Mouse (Mus musculus): ENCODE data around the gene Med9.

Gene Med9

DNA sequence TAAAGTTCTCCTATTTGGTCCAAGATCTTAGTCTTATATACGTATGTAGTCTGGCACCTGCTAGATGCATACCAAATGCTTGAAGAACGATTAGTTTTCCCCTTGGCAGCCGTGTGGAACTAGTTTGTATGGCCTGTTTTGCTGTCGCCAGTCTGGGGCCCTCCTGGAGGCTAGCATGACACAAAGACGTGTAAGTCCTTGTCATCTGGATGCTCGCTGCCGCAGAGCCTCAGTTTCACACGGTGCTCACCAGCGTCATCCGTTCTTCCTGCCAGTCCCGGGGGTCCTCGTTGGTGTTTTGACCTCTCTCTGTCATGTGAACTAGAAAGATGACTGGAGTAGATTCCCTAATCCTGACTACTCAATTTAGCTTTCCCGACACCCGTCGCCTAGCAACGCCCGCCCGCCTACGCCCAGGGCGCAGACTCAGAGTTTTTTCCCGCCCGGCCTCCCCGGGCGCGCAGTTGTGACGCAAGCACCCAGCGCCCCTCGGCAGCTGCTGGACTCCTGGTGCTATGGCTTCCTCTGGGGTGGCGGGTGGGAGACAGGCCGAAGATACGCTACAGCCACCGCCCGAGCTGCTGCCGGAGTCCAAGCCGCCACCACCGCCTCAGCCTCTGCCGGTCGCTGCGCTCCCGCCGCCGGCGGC is at the start of gene Med9:
Gene Med9, plus strand, starts transcription at position 455 of the 649 bp plus-strand sequence.
- CTCF ChIA-PET, result no interaction called here

DNA sequence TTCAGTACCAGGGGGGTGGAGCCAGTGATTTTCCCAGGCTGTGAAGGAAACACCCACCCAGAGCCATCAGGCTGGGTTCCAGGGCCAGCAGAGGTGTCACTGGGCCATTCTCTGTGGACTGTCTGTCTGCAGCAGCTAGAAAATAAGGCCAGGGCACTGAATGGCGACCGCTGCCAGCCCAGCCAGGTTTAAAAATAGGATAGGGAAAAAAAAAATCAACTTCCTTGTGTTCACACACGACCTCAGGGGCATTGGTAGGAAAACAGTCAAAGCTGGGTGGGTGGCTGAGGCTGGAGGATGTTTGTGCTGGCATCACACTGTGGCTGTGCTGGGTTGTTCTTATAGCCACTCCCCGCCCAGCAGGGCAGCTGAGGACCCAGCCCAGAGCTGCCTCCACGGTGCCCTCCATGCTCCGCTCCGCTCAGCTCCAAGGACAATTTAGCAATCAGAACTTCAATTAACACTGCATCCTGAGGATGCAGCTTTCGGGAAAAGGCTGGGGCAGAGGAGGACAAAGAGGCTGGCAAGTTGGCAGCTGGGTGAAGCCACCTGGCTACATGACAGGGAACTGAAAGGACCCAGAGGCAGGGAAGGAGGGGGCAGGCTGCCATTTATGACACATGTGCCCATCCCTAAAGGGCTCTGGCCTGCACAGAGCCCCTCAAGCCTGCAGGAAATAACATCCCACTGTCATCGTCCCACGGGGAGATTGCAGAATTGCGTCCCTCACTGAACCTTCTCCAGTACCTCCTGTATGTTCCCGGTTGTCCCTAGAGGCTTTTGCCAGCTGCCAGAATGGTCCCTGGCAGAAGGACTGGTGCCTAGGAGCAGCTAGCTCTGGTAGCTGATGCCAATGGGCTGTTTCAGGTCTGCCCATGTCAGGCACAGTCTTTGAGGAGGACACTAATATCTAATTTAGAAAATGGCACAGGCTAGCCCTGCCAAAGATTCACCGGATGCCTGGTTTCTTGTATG is 48.0 kb upstream of the Med9 start:
- CTCF ChIA-PET, result no interaction called here

DNA sequence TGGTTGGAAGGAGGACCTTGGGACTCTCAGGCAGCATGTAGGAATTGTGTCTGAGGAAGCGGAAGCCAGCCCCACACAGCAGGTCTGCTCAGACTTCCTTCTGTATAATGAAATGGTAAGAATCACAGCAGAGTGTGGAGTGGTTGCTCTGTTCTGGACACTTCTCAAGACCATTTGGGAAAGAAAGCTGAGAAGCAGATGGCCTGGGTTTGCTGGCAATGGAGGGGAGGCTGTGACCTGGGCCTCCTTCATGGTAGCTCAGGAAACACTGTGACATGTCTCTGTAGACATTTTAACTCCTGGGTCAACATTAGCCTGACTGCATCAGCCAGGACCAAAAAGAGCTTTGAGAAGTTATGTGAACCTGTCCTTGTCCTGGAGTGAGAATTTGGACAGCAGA is 47.0 kb upstream of the Med9 start:
- CTCF ChIA-PET, result interaction anchor here (0.7 kb wide), 1 partner anchor 564 kb away, joined by 4 read pairs; no protein-coding TSS in a partner anchor

DNA sequence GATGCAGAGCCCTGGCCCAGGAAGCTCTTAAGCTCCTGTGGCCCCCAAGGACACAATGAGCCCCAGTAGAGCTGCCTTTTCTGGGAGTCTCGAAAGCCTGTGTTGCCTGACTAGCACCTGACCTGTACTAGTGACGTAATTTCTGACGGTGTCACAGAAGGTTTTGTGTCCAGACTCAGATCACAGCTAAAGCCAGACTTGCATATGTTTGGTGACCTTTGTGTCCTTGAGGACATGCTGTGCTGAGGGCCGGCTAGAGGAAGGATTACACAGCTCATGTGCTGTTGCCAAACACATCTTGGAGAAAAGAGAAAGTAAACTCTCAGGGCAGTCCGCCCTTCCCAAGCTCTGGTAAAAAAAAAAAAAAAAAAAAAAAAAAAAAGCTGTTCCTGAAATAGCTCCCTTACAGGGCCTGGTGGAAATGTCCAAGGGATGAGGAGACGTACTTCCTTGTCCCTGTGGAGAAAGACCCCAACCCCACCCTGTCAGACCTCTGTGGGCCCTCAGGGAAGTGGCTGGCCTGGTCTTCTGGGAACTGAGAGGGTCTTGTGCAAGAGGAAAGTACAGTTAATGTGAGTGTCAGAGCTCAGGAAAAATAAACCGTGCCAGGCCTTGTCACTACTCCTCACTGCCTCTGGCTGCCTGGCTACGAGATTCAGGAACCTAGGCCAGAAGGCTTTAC is 45.8 kb upstream of the Med9 start:
- CTCF ChIA-PET, result interaction anchor here (0.6 kb wide), 1 partner anchor 23 kb away, joined by 3 read pairs; no protein-coding TSS in a partner anchor

DNA sequence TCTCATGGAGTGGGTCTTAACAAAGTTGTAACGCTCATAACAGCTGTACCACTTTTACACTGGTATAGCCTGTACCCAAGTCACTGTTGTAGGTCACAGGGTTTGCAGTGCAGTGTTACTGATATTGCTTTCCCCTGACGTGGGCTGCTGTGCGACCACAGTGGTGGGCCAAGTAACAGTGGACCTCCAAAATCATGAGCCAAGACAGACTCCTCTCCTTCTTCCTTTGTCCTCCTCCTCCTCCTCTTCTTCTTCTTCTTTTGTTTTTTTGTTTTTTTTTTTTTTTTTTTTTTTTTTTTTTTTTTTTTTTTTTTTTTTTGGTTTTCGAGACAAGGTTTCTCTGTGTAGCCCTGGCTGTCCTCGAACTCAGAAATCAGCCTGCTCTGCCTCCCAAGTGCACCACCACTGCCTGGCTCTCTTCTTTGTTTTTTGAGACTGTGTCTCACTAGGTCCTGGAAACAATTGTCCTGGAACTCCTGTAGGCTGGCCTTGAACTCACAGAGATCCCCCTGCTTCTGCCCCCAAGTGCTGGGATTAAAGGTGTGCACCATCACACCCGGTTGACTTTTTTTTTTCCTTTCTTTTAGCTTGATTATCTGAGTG is 41.4 kb upstream of the Med9 start:
- CTCF ChIA-PET, result no interaction called here

DNA sequence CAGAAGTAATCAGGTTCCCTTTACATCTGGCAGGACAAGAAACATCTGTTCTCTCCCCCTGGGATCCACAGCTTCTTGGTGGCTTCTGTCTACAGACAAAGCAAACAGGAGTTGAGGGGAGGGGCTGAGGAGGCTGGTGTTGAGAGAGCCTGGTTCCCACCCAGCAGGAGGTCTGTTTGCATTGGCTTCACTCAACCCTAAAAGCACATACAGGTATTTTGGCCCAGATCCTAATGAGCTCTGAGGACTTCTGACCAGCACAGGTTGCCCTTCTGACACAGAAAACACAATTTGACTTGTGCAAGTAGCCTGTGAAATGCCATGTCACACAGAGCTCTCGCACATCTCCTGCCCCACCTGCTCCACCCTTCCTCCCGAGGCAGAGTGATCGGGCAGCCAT is 39.6 kb upstream of the Med9 start:
- CTCF ChIA-PET, result no interaction called here

DNA sequence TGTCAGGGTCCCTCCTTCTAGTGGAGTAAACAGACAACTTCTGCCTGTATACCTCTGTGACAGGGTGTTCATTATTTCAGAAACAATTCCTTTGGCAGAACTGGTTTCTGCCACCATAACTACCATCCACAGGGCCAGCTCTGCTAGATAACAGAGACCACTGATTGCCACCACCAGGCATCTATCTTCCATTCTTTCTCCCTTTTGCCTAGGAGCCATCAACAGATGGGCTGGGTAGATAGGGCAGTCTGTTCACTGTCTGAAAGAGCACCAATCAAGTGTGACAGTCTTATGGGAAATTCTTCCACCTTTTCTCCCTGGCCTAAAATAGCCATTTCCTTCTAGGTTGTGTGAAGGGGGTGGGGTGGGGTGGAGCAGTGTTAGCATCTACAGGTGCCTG is 37.4 kb upstream of the Med9 start:
- CTCF ChIA-PET, result no interaction called here

DNA sequence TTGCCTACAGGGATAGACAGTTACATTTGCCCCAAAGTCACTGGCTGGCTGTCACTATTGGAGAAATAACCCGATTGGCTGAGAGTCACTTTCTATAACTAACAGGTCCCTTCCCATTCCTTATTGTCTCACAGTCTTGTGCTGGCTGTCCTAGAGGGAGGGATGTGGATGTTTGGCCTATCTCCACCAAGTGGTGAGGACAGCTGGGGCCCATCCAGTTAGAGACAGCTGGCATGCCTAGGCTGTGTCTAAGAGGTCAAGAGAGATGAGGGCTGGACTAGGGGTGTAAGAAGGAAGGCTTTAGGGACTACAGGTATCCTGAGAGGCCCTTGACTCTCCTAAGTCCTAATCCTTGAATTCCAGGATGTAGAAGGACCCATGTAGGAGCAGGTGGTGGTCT is 36.5 kb upstream of the Med9 start:
- CTCF ChIA-PET, result no interaction called here

DNA sequence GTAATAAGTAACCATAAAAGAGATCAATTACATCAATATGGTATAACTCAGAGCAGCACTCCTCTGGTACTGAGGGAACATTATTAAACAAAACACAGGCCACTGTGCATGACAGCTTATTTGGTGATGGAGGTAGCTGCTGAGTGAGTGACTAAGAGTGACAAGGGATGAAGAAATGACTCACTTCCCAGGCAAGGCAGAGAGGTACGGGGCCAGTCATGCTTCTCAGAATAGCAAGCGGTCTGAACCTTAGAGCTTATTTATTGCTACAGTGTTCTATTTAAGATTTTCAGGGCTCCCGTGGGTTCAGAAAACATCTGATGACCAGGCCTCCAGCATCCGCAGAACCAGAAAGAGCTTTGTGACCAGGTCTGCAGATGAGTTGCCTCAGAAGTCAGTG is 34.3 kb upstream of the Med9 start:
- CTCF ChIA-PET, result interaction anchor here (0.7 kb wide), 1 partner anchor 1983 kb away, joined by 5 read pairs; no protein-coding TSS in a partner anchor

DNA sequence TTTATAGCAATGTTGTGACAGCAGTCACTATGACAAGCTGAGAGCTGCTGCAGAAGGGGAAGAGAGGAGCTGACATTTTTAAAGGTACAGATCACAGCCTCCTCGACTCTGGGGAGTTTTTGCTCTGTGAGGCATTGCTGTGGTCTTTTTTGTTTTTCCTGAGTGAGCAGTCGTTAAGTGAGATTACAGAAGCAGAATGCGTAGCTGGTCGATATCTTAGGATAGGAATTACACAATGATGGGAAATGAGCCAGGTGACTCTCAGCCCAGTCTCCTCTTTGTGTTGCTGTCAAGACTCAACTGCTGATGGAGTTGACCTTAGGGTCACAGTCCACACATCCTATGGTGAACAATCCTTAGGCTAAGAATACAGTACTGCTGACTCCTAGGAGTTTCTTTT is 30.0 kb upstream of the Med9 start:
- CTCF ChIA-PET, result interaction anchor here (0.5 kb wide), 1 partner anchor 1427 kb away, joined by 3 read pairs; no protein-coding TSS in a partner anchor

DNA sequence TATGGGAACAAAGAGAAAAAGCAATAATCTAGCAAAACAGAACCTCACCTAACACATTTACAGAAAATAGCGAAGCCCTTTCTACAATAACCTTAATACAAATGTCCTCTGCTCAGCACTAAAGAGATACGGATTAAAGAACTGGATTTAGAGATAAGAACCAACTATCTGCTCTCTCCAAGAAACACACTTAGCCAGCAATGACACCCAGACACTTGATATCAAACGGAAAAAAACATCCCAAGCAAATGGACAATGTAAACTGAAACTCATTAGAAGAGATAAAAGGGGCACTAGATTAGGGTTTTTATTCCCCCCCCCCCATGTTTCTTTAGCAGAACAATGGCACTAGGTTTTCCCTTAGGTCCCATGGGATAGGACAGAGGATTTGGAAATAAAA is 28.6 kb upstream of the Med9 start:
- CTCF ChIA-PET, result no interaction called here

DNA sequence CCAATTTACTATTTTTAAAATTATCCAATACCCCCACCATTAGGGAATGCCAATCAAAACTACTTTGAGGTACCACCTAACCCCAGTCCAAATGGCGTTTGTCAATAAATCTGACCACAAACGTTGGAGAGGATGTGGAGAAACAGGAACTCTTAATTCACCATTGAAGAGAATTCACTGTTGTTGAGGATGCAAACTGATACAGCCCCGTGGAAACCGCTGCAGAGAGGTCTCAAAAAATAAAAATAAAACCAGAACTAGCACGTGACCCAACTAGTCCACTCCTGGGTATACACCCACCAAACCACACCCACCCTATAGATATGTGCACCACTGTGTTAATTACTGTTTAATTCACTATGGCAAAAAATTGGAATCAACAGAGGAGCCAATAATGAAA is 27.7 kb upstream of the Med9 start:
- CTCF ChIA-PET, result no interaction called here

DNA sequence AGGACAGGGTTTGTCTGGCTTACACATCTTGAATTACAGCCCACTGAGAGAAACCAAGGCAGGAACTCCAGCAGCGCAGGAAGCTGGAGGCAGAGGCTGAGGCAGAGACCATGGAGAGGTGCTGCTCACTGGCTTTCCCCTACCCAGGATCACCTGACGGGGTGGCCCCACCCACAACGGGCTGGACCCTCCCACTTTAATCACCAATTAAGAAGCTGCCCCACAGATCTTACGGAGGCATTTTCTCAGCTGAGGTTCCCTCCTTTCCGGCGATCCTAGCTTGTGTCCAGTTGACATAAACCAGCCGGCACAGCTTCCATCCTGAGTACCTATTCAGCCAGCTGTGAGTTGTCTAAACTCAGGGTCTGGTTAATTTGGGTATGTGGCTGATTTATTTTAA is 26.7 kb upstream of the Med9 start:
- CTCF ChIA-PET, result no interaction called here

DNA sequence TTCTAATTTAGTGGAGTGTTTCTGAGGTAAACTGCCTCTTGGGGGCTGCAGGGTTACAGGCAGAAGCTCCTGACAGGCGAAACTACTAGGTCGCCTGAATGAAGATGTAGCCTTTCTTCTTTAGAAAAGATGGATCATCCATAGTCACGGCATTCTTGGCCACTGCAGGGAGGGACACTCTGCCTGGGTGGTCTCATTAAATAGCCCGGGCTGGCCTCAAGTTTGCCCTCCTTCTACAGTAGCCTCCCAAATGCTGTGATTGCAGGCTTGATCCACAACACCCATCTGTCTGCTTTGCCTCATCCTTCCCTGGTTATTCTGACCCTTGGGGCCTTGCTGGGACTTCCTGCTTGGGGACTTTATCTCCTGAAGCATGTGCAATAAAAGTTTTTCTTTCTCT is 18.0 kb upstream of the Med9 start:
- CTCF ChIA-PET, result no interaction called here

DNA sequence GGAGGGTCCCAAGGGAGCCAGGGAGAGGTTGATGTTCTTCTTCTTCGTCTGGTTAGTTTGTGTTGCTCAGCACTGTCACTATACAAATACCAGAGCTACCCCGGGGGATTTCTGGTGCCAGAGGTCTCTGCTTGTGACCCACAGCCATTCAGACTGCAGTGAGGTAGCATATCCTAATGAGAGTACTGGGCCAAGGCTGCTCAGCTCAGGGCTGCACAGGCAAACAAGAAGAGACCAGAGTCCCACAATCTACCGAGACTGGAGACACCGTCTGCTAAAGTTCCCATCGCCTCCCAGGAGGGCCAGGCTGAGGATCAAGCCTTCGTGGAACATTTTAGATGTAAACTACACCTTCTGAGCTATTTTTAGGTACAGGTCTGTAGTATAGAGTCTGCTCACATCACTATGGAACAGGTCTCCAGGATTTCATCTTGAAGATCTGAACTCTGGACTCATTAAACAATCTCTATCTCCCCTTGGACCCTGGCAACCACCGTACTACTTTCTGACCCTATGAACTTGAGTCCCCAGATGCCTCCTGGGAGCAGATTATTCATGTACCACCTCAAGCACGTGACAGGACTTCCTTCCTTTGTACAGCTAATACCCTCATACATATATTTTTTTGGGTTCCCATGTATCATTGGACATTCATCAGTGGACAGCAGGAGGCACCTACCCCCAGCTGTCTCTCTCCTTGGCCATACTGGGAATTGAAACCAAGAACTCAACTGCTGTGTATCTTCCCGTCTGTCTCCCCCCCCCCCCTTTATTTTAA is 15.3 kb upstream of the Med9 start:
- CTCF ChIA-PET, result interaction anchor here (0.6 kb wide), 1 partner anchor 24 kb away, joined by 8 read pairs; no protein-coding TSS in a partner anchor

DNA sequence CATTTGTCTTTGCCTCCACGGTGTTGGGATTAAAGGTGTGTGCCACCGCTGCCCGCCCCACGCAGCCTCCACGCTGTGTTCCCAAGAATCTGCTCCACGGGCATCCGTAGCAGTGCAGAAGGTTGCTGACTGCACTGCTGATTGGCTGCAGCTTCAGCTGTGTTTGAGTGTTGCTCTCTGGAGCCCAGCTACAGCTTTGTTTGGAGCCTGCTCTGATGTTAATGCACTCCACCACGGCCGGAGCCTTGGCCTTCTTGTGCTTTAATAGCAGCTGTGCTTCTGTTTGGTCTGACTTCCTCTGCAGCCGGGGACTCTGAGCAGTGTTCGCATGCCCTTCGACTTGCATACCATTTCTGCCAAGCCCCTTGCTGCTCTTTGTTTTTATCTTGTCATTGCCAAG is 14.1 kb upstream of the Med9 start:
- CTCF ChIA-PET, result no interaction called here

DNA sequence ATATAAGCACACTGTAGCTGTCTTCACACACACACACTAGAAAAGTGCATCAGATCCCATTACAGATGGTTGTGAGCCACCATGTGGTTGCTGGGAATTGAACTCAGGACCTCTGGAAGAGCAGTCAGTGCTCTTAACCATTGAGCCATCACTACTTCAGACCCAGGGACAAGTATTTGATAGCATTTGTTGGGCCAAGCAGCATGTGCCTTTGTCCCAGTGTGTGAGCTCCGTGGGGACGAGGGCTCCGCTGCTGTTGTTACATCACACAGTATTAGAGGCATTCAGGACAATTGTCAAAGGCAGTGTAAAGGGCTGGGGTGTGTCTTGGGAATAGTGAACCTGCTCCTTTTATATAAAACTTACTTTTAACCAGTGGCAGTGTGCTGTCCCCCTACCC is 11.0 kb upstream of the Med9 start:
- CTCF ChIA-PET, result interaction anchor here (0.6 kb wide), 1 partner anchor 15 kb away, joined by 3 read pairs; no protein-coding TSS in a partner anchor

DNA sequence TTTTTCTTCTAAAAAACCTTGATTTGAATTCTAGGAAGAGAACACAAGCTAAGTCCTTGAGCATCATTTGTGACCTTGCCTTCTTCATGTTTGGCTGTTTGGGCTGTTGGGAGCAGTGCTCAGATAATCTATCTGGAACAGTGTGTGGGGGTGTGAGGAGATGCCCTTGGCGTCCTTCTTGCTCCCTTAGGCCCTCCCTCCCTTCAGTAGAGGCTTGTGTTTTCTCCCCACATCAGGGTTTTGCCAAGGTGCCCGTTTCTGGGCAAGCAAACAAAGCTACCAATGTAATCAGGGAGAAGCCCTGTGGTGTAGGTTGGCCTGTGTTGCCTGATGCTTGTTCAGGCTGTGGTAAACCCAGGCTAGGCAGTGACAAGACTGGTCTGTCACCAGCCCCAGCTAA is 10.4 kb upstream of the Med9 start:
- CTCF ChIA-PET, result interaction anchor here (0.6 kb wide), 1 partner anchor 15 kb away, joined by 3 read pairs; no protein-coding TSS in a partner anchor

DNA sequence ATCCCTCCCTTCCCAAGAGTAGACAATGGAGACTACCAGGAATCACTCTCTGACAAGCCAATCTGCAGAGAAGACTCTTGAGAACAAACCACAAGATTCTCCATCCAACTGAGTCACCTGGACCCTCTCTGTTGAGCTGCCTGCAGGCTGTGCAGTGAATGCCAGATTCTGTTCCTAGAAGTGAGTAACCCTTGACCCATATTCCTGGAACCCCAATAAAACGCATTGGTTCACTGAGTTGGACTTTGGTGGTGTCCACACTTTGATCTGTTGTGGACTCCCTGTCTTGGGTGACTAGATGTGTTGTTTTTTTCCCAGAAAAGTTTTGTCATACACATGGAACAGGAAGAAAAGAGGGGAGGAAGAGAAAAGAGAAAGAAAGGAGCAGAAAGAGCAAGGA is 8.2 kb upstream of the Med9 start:
- CTCF ChIA-PET, result interaction anchor here (1.1 kb wide), 1 partner anchor 61 kb away, joined by 5 read pairs; no protein-coding TSS in a partner anchor

DNA sequence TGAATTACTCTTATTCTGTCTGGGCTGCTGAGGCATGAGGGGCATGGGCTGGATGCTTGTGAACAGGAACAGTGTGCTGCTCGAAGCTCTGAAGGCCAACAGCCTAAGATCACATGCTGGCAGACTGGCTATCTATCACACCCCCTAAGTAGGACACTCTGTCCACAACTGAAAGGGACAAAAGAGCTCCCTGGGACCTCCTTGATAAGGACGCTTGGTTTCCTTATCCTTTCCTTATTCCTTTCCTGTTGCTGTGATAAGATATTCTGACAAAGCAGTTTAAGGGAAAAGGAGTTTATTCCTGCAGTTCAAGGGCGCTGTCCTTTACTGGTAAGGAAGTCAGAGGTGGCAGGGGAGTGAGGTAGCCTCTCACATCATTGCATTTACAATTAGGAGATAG is 7.4 kb upstream of the Med9 start:
- CTCF ChIA-PET, result no interaction called here

DNA sequence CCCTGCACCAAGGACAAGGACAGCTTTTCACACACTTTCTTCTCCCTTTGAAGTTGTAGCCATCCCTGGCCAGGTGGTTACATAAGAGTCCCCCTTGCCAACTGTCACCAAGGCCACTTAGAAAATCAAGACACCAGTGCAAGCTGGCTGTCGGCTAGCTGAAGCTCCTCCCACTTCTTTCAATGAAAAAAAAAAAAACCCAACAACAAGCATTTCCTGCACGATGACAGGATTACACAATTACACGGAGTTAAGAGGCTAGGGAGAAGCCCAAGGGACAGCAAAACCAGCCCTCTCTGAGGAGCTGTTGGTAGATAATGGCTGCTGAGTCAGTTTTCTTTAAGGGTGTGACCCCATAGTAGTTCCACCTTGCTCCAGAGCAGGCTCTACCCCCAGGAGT is 6.6 kb upstream of the Med9 start:
- CTCF ChIA-PET, result no interaction called here

All from spleen, embryonic (tissue).